Mouse (Mus musculus) testis, adult 2 months (tissue): ENCODE results near the gene Coq2.

Experiments
- CTCF ChIP-seq: fragments of 200-500 bp; IDR thresholded peaks from 2 replicates; pipeline ENCODE4 v1.5.1; 2012; ENCODE audit warnings: low read depth, mild to moderate bottlenecking, inconsistent platforms, low read length, moderate library complexity; ENCODE audit not compliant: control insufficient read depth, insufficient read depth, insufficient replicate concordance
- POLR2A ChIP-seq: fragments of 200-500 bp; IDR thresholded peaks from 2 replicates; pipeline ENCODE4 v1.6.1; 2012; ENCODE audit warnings: low read depth, mild to moderate bottlenecking, inconsistent platforms, low read length, moderate library complexity; ENCODE audit not compliant: control insufficient read depth

DNA sequence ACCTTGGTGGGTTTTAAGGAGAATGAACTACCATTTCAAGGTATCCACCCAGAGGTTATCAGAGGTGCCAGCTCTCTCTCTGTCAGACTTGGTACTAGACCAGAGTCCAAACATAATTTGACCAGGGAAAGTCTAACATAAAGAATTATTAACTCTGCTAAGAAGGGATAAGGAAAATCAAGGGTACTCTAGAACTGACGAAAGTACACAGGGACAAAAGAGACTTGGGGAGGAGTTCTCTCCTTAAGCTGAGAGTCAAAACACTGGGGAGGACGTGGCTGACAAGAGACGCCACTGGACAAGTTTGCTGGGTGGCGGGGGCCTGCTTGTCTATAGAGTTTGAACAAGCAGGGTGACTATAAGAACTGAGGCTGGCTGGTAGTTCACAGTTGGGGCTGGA, 28.4 kb downstream of the Coq2 start:
- TF ChIP-seq CTCF (no peak), POLR2A (no peak)
